Mouse (Mus musculus): ENCODE measurements around the gene Gatc. TPM values are rescaled to one million over a fixed set of nuclear protein-coding genes. Genes with fewer than 3 reads are reported as not detected.

Gene Gatc
- polyA plus RNA-seq, 2 experiments, result 23.7 to 29.6 TPM

DNA sequence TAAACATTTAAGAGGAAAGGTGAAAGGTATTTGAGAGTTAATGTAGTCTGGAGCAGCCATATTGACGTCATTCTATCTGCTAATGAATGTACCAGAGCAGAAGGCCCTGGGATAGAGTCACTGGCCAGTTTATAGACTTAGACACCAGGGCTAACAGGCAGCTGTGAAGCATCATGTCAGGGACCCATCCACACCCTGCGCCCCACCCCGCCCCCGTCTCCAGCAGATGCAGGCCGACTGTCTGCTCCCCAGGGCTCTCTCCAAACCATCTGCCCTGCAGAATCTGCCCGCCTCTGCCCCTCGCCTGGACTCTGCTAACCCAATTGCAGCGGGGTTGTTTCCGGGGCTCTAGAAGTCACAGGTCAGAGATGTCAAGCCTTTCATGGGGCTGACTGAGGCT is 30.8 kb upstream of the Gatc start:
- Histone ChIP-seq H3K4me2 (replicated peaks; ENCODE audit: low read depth, low read length, severe bottlenecking) (no peak overlapping the region), H3K27me3 (ENCODE audit: control insufficient read depth, insufficient read depth, low read length) (0 out of 2 replicates have a peak, but pooled peaks cover 5% of the 10 kb centered on the region), H3K9me3 (ENCODE audit: control insufficient read depth, low read length) (no peaks in the 10 kb centered on the region), H3K36me3 (ENCODE audit: control insufficient read depth, insufficient read depth, low read length) (no peaks in the 10 kb centered on the region), H3K27ac (replicated peaks; ENCODE audit: low read depth, low read length) (no peak overlapping the region), H3K9ac (ENCODE audit: low read depth, low read length, severe bottlenecking) (no peak overlapping the region), H3K4me3 (replicated peaks; ENCODE audit: low read length) (no peak overlapping the region), H3K4me1 (ENCODE audit: control insufficient read depth, insufficient read depth, low read length) (peaks cover 5% of the 10 kb centered on the region; the same call in 1 of the 2 replicates)
- ATAC-seq (ENCODE audit: low FRiP score, low read depth) (no peak), DNase-seq (ENCODE audit: low spot score) (no peak)
- 31% methylated on average over 9 of the region's 9 CpGs for WGBS
- TF ChIP-seq POLR2A (IDR thresholded peaks at IDR 0.05; ENCODE audit: borderline replicate concordance, extremely low read depth, insufficient read depth, insufficient read length), result no peak

DNA sequence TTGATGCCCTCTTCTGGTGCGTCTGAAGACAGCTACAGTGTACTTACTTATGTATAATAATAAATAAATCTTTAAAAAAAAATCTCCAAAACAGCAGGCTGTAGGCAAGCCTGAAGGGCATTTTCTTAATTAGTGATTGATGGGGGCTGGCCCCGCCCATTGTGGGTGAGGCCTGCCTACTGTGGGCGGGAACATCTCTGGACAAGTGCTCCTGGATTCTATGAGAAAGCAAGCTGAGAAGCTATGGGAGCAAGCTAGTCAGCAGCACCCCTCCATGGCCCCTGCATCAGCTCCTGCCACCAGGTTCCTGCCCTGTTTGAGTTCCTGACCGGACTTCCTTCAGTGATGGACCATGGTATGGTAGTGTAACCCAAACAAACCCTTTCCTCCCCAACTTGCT is 23.8 kb upstream of the Gatc start:
- no peaks in the 10 kb centered on the region for H3K9me3 ChIP-seq (ENCODE audit: control insufficient read depth, low read length)
- no peaks in the 10 kb centered on the region for H3K36me3 ChIP-seq (ENCODE audit: control insufficient read depth, insufficient read depth, low read length)
- no peaks in the 10 kb centered on the region for H3K4me1 ChIP-seq (ENCODE audit: control insufficient read depth, insufficient read depth, low read length)
- H3K4me2 ChIP-seq (replicated peaks; ENCODE audit: low read depth, low read length, severe bottlenecking), result no peak overlapping the region
- no peak overlapping the region for H3K9ac ChIP-seq (ENCODE audit: low read depth, low read length, severe bottlenecking)
- 86% methylated on average over 4 of the region's 4 CpGs for WGBS
- DNase-seq (ENCODE audit: low spot score) (no peak), ATAC-seq (ENCODE audit: low FRiP score, low read depth) (no peak)
- TF ChIP-seq POLR2A (IDR thresholded peaks at IDR 0.05; ENCODE audit: borderline replicate concordance, extremely low read depth, insufficient read depth, insufficient read length), result no peak
- H3K4me3 ChIP-seq (replicated peaks; ENCODE audit: low read length), result no peak overlapping the region
- H3K27ac ChIP-seq (replicated peaks; ENCODE audit: low read depth, low read length), result no peak overlapping the region
- H3K27me3 ChIP-seq (ENCODE audit: control insufficient read depth, insufficient read depth, low read length), result no peaks in the 10 kb centered on the region

GRCm38 (mm10) chr5:115362819-115363714 is 22.1 kb upstream of the Gatc start:
- WGBS, result 22% methylated on average over 19 of the region's 19 CpGs
- no peak for DNase-seq (ENCODE audit: low spot score)
- Histone ChIP-seq H3K4me2 (replicated peaks; ENCODE audit: low read depth, low read length, severe bottlenecking) (no peak overlapping the region), H3K27ac (replicated peaks; ENCODE audit: low read depth, low read length) (no peak overlapping the region), H3K4me3 (replicated peaks; ENCODE audit: low read length) (no peak overlapping the region), H3K4me1 (ENCODE audit: control insufficient read depth, insufficient read depth, low read length) (no peaks in the 10 kb centered on the region), H3K36me3 (ENCODE audit: control insufficient read depth, insufficient read depth, low read length) (no peaks in the 10 kb centered on the region), H3K27me3 (ENCODE audit: control insufficient read depth, insufficient read depth, low read length) (no peaks in the 10 kb centered on the region), H3K9me3 (ENCODE audit: control insufficient read depth, low read length) (no peaks in the 10 kb centered on the region), H3K9ac (ENCODE audit: low read depth, low read length, severe bottlenecking) (no peak overlapping the region)
- no peak for ATAC-seq (ENCODE audit: low FRiP score, low read depth)
- TF ChIP-seq POLR2A (IDR thresholded peaks at IDR 0.05; ENCODE audit: borderline replicate concordance, extremely low read depth, insufficient read depth, insufficient read length), result no peak

- H3K36me3 ChIP-seq (ENCODE audit: control insufficient read depth, insufficient read depth, low read length), result no peaks in the 10 kb centered on the region
- no peak for DNase-seq (ENCODE audit: low spot score)
- H3K4me1 ChIP-seq (ENCODE audit: control insufficient read depth, insufficient read depth, low read length), result no peaks in the 10 kb centered on the region
- H3K4me2 ChIP-seq (replicated peaks; ENCODE audit: low read depth, low read length, severe bottlenecking), result no peak overlapping the region
- ATAC-seq (ENCODE audit: low FRiP score, low read depth), result no peak
- no peak overlapping the region for H3K27ac ChIP-seq (replicated peaks; ENCODE audit: low read depth, low read length)
- no peak for TF ChIP-seq POLR2A (IDR thresholded peaks at IDR 0.05; ENCODE audit: borderline replicate concordance, extremely low read depth, insufficient read depth, insufficient read length)
- H3K4me3 ChIP-seq (replicated peaks; ENCODE audit: low read length), result no peak overlapping the region
- H3K9ac ChIP-seq (ENCODE audit: low read depth, low read length, severe bottlenecking), result no peak overlapping the region
- WGBS, result 45% methylated on average over 7 of the region's 7 CpGs
- H3K9me3 ChIP-seq (ENCODE audit: control insufficient read depth, low read length), result no peaks in the 10 kb centered on the region
- H3K27me3 ChIP-seq (ENCODE audit: control insufficient read depth, insufficient read depth, low read length), result no peaks in the 10 kb centered on the region
Observed at GRCm38 (mm10) chr5:115362216-115362615, 21.2 kb upstream of the Gatc start.

- Histone ChIP-seq H3K4me1 (ENCODE audit: control insufficient read depth, insufficient read depth, low read length) (no peaks in the 10 kb centered on the region), H3K9me3 (ENCODE audit: control insufficient read depth, low read length) (no peaks in the 10 kb centered on the region), H3K27ac (replicated peaks; ENCODE audit: low read depth, low read length) (no peak overlapping the region), H3K4me2 (replicated peaks; ENCODE audit: low read depth, low read length, severe bottlenecking) (no peak overlapping the region), H3K36me3 (ENCODE audit: control insufficient read depth, insufficient read depth, low read length) (no peaks in the 10 kb centered on the region), H3K4me3 (replicated peaks; ENCODE audit: low read length) (no peak overlapping the region), H3K9ac (ENCODE audit: low read depth, low read length, severe bottlenecking) (no peak overlapping the region), H3K27me3 (ENCODE audit: control insufficient read depth, insufficient read depth, low read length) (no peaks in the 10 kb centered on the region)
- 43% methylated on average over 5 of the region's 5 CpGs for WGBS
- no peak for ATAC-seq (ENCODE audit: low FRiP score, low read depth)
- TF ChIP-seq POLR2A (IDR thresholded peaks at IDR 0.05; ENCODE audit: borderline replicate concordance, extremely low read depth, insufficient read depth, insufficient read length), result no peak
- DNase-seq (ENCODE audit: low spot score), result no peak
Observed at GRCm38 (mm10) chr5:115359851-115360372, 18.9 kb upstream of the Gatc start.
